Mouse (Mus musculus): ENCODE measurements around the gene Atp1a2.

Atp1a2 gene

DNA sequence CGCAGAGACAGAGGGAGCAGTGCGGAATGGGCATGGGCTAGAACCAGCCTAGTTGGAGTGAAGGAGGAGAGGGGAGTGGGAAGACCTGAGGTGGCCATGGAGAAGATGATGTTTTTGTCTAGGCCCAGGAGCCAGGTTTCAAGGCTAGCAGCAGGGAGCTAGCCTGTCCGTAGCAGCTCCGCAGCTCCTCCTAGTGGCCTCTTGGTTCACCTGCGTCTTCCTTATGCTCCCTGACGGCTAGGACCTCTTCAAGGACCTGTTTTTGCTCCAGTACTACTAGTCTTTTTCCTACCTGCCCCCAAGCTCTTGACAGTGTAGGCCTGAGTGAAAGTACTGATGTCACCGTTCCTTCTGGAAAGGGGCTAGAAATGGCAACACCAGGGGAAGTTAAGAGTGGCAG, 26.9 kb upstream of the Atp1a2 start:
- DNase-seq (ENCODE audit: low read depth, low spot score), result peak; percentile 84

DNA sequence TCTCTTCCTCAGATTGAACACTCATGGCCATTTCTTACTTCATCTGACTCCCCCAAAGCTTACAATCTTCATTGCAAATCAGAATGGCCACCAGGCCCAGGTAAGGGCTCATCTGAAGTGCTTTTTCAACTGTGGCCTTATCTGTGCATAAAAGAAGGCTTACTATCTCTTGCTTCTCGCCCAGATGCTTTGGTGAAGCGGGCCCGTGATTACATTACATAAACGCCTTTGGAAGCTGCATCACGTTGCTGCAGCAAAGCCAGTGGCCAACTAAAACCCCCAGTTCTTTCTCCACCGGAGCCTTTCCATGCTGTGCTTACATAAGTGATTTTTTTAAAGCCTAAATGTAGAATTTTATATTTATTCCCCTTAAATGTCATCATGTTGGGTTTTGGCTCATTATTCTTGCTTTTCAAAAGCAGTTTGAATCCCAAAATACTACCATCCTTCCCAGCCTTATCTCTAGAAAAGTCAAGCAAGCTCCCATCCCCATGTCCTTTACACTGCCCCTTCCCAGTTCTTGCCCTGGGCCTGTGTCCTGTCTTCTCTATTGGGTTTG, 26.0 kb upstream of the Atp1a2 start:
- no peak for DNase-seq (ENCODE audit: low read depth, low spot score)

GRCm38 (mm10) chr1:172323298-172323697, 25.4 kb upstream of the Atp1a2 start:
- DNase-seq (ENCODE audit: low read depth, low spot score), result no peak

- DNase-seq (ENCODE audit: low read depth, low spot score), result no peak
Measured at GRCm38 (mm10) chr1:172322725-172323124, 24.9 kb upstream of the Atp1a2 start.

DNA sequence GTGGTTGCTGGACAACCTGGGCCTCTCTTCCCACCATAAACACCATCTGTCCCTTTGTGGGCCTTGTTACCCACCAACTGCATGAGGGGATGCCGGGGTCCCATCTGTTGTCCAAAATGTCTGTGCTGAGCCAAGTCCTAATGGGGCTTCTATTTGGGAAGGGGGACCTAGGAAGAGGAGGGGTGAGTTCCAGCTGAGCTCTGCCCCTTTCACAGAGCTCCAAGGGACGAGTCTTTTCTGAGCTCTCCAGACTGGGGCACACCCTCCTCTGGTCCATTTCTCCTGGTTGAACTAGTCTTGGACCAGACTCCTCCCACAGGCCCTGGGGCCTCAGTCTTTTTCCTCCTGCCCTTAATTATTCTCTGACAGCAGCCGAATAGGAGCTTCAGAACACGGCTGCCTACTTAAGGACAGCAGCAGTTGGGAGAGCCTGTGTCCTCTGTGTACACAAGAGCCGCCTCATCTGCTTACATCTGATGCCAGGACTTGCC, 22.1 kb upstream of the Atp1a2 start:
- DNase-seq (ENCODE audit: low read depth, low spot score), result no peak

DNA sequence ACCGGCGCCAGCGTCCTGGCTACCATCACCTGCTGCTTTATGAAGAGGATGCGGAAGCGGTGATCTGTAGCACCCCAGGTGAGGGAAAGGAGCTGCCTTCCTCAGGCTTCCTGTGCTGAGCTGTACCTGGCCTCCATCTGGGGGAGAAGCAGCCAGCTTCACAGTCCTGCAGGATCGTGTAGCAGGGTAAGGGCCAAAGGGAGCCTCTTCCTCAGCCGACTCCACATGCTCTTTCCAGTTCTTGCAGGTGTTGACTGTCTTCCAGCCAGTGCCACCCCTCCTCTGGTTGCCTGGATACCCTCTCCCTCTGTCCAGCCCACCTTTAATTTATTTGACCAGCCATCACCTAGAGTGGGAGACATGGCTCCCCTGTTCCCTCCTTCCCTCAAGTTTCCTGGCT, 21.5 kb upstream of the Atp1a2 start:
- DNase-seq (ENCODE audit: low read depth, low spot score), result no peak

DNA sequence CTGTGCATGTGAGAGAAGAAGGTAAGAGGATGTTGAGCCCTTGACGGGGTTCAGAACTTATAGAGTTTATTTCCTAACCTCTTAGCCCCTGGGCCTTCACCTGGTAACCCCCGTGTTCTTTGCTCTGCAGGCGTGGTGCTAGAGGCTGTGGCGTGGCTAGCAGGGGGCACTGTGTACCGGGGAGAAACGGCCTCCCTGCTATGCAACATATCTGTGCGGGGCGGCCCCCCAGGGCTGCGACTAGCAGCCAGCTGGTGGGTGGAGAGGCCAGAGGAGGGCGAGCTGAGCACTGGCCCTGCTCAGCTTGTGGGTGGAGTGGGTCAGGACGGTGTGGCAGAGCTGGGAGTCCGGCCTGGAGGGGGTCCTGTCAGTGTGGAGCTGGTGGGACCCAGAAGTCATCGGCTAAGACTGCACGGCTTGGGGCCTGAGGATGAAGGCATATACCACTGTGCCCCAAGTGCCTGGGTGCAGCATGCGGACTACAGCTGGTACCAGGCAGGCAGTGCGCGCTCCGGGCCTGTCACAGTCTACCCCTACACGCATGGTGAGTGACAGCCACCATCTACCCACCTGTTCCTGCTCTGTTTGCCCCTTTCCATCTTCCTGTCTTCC, 20.7 kb upstream of the Atp1a2 start:
- no peak for DNase-seq (ENCODE audit: low read depth, low spot score)

DNA sequence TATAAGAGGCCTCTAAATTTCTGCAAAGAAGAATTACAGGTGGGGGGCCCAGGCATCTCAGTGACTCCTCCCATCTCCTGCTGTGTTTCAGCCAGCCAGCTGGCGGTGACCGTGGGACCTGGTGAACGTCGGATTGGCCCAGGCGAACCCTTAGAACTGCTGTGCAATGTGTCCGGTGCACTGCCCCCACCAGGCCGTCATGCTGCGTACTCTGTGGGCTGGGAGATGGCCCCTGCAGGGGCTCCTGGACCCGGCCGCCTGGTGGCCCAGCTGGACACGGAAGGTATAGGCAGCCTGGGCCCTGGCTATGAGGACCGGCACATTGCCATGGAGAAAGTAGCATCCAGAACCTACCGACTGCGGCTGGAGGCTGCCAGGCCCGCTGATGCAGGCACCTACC, 20.1 kb upstream of the Atp1a2 start:
- DNase-seq (ENCODE audit: low read depth, low spot score), result no peak

DNA sequence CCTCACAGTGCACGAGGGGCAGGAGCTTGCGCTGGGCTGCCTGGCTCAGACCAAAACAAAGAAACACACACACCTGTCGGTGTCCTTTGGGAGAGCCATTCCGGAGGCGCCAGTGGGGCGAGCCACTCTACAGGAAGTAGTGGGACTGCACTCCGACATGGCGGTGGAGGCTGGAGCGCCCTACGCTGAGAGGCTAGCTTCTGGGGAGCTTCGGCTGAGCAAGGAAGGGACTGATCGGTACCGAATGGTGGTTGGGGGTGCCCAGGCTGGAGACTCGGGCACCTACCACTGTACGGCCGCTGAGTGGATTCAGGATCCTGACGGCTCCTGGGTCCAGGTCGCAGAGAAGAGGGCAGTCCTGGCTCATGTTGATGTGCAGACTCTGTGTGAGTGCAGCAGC, 19.6 kb upstream of the Atp1a2 start:
- DNase-seq (ENCODE audit: low read depth, low spot score), result no peak

GRCm38 (mm10) chr1:172314911-172315310, 17.0 kb upstream of the Atp1a2 start:
- no peak for DNase-seq (ENCODE audit: low read depth, low spot score)

GRCm38 (mm10) chr1:172313613-172314411, 15.9 kb upstream of the Atp1a2 start:
- DNase-seq (ENCODE audit: low read depth, low spot score), result no peak

DNA sequence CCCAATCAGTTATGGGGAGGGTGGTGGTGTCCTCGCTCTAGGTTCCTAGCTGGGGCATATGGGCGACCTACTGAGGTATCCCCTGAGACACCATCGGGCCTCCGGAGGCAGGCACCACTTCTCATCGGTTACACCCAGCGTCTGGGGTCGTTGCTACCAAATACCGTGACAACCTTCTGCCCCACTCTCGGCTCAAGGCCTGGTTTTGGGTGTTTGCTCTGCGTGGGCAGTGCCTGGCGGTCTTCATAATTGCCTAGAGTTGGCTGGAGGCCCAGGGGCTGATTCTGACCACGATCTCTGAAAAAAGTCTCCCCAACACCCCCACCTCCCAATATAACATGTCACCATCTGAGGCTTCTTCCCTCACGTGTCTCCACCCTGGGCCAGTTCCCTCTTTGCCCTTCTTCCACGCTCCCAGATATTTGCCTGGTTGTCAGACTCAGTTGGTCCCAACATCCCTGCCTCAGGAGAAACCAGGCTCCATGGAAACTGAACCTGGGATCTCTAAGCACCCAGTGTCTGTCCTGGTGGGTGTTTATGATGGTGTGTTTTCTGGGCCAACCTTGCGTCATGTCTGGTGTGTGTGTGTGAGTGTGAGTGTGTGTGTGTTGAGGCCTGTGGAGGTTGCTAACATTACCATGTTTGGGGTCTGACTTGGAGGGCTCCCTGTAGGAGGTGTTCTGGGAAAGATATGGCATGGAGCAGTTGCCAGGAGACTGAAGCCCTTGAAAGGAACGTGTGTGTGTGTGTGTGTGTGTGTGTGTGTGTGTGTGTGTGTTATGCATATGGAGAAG, 15.1 kb upstream of the Atp1a2 start:
- no peak for DNase-seq (ENCODE audit: low read depth, low spot score)

- peak; percentile 68 for DNase-seq (ENCODE audit: low read depth, low spot score)
Measured at GRCm38 (mm10) chr1:172311921-172312767, 14.3 kb upstream of the Atp1a2 start.

GRCm38 (mm10) chr1:172311248-172311906, 13.5 kb upstream of the Atp1a2 start:
- DNase-seq (ENCODE audit: low read depth, low spot score), result no peak

GRCm38 (mm10) chr1:172309699-172310398, 12.0 kb upstream of the Atp1a2 start:
- peak; percentile 93 for DNase-seq (ENCODE audit: low read depth, low spot score)

GRCm38 (mm10) chr1:172308409-172308808, 10.5 kb upstream of the Atp1a2 start:
- DNase-seq (ENCODE audit: low read depth, low spot score), result no peak

- DNase-seq (ENCODE audit: low read depth, low spot score), result no peak
Measured at GRCm38 (mm10) chr1:172307936-172308335, 10.1 kb upstream of the Atp1a2 start.

- no peak for DNase-seq (ENCODE audit: low read depth, low spot score)
Measured at GRCm38 (mm10) chr1:172306885-172307284, 9.0 kb upstream of the Atp1a2 start.

DNA sequence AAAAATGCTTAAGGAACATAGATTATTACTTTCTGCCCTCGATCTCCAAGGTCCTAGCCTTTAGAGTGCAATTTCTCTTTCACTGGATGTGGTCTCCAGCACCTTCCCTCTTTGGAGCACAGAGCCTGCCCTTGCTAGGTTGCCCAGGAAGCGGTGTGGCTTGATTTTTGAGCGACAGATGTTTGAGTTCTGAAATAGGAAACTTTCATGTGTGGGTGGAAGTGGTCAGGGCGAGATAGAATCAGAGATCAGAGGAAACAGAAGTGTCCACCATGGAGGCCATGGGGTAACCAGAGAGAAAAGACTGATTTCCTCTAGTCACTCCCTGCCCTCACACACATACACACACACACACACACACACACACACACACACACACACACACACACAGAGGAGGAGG, 8.3 kb upstream of the Atp1a2 start:
- DNase-seq (ENCODE audit: low read depth, low spot score), result no peak

DNA sequence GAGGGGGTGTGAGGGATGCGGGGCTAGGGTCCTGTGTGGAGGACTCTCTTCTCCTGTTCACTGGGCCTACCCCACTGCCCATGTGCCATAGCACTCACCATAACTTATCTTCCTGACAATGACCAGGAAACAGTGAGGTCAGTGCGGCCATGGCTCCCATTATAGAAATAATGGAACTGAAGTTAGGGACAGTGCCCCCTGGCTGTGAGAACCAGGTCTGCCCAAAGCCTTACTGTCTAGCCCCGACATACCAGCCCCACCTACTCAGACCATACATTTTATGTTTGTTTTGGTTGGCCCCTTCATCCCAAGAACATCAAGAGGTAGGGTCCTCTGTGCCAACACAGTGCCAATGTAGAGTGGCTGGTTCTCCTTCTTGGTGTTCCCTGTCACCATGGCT, 7.8 kb upstream of the Atp1a2 start:
- no peak for DNase-seq (ENCODE audit: low read depth, low spot score)
